Mouse (Mus musculus): ENCODE data around the gene Gm2974.
"Not testable (repeated sequence)": the region's sequence is repeated elsewhere in the genome, so short reads cannot be mapped to it uniquely, and the experiment has no call there.

Gene Gm2974

GRCm38 (mm10) chr14:4182491-4183210 lies at the start of gene Gm2974:
Gene Gm2974, plus strand, starts transcription at chr14:4182576.
- DNase-seq (ENCODE audit: low spot score), result peak; percentile 6

GRCm38 (mm10) chr14:4141646-4142045 lies 40.7 kb upstream of the Gm2974 start:
- not testable (repeated sequence) for DNase-seq (ENCODE audit: low spot score)

DNA sequence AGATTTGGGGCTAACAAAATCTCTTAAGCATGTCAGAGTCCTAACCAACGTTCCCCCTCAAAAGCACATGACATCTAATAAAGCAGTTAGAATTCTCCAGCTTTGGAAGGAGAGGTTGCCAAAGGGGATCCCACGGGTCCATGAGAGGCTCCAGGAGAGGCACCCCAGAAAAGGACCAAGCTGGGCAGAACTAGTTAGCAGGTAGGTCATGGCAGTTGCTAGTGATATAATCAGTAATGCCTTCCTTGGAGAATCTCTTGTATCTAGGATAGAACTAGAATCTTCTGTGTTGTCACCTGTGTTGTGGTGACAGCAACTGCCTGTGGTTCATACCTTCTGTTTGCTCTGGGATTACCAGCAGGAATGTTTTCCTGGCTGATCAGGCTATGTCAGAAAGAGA lies 17.6 kb upstream of the Gm2974 start, which contains the start of gene Gm3127:
Gene Gm3127 (plus strand): TSS at position 301 of the 400 bp plus-strand sequence.
- DNase-seq (ENCODE audit: low spot score), result not testable (repeated sequence)

DNA sequence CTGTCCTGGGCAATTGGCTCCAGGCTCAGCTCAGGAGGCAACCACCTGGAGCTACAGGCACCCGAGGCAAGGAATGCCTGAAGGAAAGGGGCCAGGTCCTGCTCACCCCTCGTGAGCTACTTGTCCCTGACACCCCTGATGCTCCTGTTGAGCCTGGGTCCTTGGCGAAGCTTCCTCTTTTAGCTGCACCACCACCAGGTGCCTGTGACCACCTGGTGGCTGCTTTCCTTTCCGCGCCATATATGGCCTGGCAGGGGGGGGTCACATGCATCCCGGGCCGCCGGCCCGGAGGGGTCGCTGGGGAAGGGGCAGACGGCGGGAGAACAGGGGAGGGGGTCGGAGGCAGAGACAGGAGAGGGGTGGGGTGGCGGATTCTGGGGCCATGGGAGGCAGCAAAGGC lies 346 bp upstream of the Gm2974 start:
- not testable (repeated sequence) for DNase-seq (ENCODE audit: low spot score)

GRCm38 (mm10) chr14:4183375-4183774 lies 999 bp downstream of the Gm2974 start:
- not testable (repeated sequence) for DNase-seq (ENCODE audit: low spot score)

- not testable (repeated sequence) for DNase-seq (ENCODE audit: low spot score)
These were observed 67.0 kb downstream of the Gm2974 start, which contains the start of gene Gm3138 for GRCm38 (mm10) chr14:4249331-4249730. Gene Gm3138, plus strand, starts transcription at chr14:4249631.

Data from urinary bladder, postnatal 14 days (tissue).